Mouse (Mus musculus): ENCODE measurements around the gene Trpv2.
A peak's percentile ranks its signal among the peaks of the same experiment; 100 is the strongest.
"Not testable (repeated sequence)": the region's sequence is repeated elsewhere in the genome, so short reads cannot be mapped to it uniquely, and the experiment has no call there.

Gene Trpv2

DNA sequence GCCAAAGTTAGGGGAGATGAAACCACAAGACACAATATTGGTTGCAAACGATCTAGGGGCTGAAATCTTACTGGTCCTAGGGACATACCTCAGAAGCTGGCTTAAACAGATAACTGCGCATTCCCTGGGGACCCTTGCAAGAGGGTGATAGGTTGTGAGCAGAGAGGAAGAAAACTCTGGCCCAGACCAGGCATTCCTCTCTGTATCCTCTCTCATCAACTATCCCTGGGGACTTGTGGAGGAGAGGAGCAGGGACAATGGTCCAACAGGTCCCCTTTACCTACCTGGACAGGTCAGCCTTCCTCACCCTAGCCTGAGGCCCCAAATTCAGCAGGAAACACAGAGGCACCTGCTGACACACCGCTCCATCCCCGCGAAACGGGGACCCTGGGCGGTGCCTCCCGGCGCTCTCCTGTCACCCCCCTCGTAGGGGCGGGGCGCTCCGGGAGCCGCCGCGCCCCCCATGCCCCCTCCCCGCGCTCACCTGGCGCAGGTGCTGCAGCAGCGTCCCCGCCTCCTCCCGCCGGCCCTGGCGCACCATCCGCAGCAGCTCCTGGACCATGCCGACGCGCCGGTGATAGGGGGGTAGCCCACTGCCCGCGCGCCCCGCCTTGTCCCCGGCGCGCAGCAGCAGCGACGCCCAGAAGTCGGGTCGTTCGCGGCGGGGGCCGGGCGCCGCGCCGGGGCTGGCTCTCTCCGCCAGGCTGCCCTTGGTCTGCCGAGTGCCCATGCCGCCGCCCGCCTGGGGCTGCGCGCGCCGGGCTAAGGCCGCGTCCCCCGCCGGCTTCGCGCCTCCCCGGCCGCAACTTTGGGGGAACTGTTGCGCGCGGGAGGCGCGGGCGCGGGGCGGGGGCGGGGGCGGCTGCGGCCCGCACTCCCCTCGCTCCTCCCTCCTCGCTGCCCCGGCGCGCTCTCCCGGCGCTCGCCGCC lies 73.6 kb downstream of the Trpv2 start, which contains the start of gene Lrrc75a:
Gene Lrrc75a, minus strand, starts transcription at position 863 of the 930 bp plus-strand sequence.
- no peak for DNase-seq (ENCODE audit: low spot score in 2 of 2)

GRCm38 (mm10) chr11:62648591-62649391 lies 74.5 kb downstream of the Trpv2 start, which contains the start of gene Mmgt2:
Mmgt2 (plus strand) TSS chr11:62648664.
- peak; percentile 86 to 90 for DNase-seq (ENCODE audit: low spot score in 2 of 2)

DNA sequence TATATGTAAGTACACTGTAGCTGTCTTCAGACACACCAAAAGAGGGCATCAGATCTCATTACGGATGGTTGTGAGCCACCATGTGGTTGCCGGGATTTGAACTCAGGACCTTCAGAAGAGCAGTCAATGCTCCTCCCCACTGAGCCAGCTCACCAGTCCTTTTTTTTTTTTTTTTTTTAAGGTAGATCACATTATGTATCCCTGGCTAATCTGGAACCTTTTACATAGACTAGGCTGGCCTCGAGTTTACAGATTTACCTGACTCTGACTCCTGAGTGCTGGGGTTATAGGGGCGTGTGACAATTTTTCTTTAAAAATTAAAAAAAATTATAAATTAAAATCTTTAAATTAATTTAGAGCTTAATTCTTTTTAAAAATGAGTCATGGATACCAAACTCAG lies 75.5 kb downstream of the Trpv2 start:
- DNase-seq (ENCODE audit: low spot score in 2 of 2) = not testable (repeated sequence)
